Mouse (Mus musculus) CH12.LX (cell line): ENCODE data around the gene Grem2.

Source experiments
- CTCF ChIP-seq, 2 experiments: IDR thresholded peaks in 1 of 2; conservative IDR thresholded peaks in 1 of 2; 2 replicates each; pipeline ENCODE4 v1.5.1; 2011 to 2012; ENCODE audit warnings: low read depth in 2 of 2, low read length in 2 of 2, improper control_type of control experiment in 1 of 2, inconsistent platforms in 1 of 2, mild to moderate bottlenecking in 1 of 2, moderate library complexity in 1 of 2
- E2F4 ChIP-seq: IDR thresholded peaks from 2 replicates; pipeline ENCODE4 v1.6.1; 2011; ENCODE audit warnings: low read depth, low read length, improper control_type of control experiment; ENCODE audit not compliant: insufficient replicate concordance
- ELF1 ChIP-seq: IDR thresholded peaks from 2 replicates; pipeline ENCODE4 v1.6.1; 2014; ENCODE audit warnings: low read depth, mild to moderate bottlenecking, inconsistent platforms, low read length, improper control_type of control experiment
- HCFC1 ChIP-seq: IDR thresholded peaks from 2 replicates; pipeline ENCODE4 v1.6.1; 2012; ENCODE audit warnings: low read depth, mild to moderate bottlenecking, inconsistent platforms, low read length, improper control_type of control experiment
- JUN ChIP-seq: IDR thresholded peaks from 2 replicates; pipeline ENCODE4 v1.6.1; 2011; ENCODE audit warnings: low read depth, mild to moderate bottlenecking, low read length, improper control_type of control experiment, moderate library complexity; ENCODE audit not compliant: insufficient read depth
- JUND ChIP-seq: conservative IDR thresholded peaks from 2 replicates; pipeline ENCODE4 v1.6.1; 2011; ENCODE audit warnings: low read depth, low read length, improper control_type of control experiment
- MAFK ChIP-seq: IDR thresholded peaks from 2 replicates; pipeline ENCODE4 v1.6.1; 2011; ENCODE audit warnings: low read length, improper control_type of control experiment; ENCODE audit not compliant: insufficient replicate concordance
- RAD21 ChIP-seq: IDR thresholded peaks from 2 replicates; pipeline ENCODE4 v1.6.1; 2011; ENCODE audit warnings: low read depth, mild to moderate bottlenecking, low read length, improper control_type of control experiment, moderate library complexity

GRCm38 (mm10) chr1:174929459-174930181 is 8.0 kb upstream of the Grem2 start:
- TF ChIP-seq MAFK (no peak), HCFC1 (no peak), E2F4 (no peak), CTCF (conservative IDR thresholded peaks at IDR 0.05 in 1 of 2, IDR thresholded peaks at IDR 0.05 in 1 of 2; ENCODE audit: low read depth in 2 of 2, low read length in 2 of 2) (no peak), JUN (no peak), ELF1 (no peak), RAD21 (no peak), JUND (no peak)
